Mouse (Mus musculus): ENCODE measurements around the gene Zfyve27. TPM values are rescaled to one million over a fixed set of nuclear protein-coding genes. Genes with fewer than 3 reads are reported as not detected.

The Zfyve27 gene
- polyA plus RNA-seq, 1 experiment, result 28.1 TPM

GRCm38 (mm10) chr19:42216699-42217373 lies 53.1 kb downstream of the Zfyve27 start:
- DNase-seq (ENCODE audit: low read depth, low spot score), result no peak
- 65% methylated on average over 7 of the region's 7 CpGs for whole genome bisulfite sequencing

GRCm38 (mm10) chr19:42217374-42217763 lies 53.6 kb downstream of the Zfyve27 start:
- DNase-seq (ENCODE audit: low read depth, low spot score), result no peak
- 13% methylated on average over 2 of the region's 2 CpGs for WGBS

GRCm38 (mm10) chr19:42226451-42226850 lies 62.7 kb downstream of the Zfyve27 start:
- DNase-seq (ENCODE audit: low read depth, low spot score), result no peak
- WGBS, result 79% methylated on average over 10 of the region's 10 CpGs

- 83% methylated on average over 17 of the region's 17 CpGs for WGBS
These were observed 65.9 kb downstream of the Zfyve27 start for GRCm38 (mm10) chr19:42229499-42230287.

GRCm38 (mm10) chr19:42230288-42230568 lies 66.5 kb downstream of the Zfyve27 start:
- WGBS, result 30% methylated on average over 5 of the region's 5 CpGs

More at GRCm38 (mm10) chr19:42229499-42230287, 65.9 kb downstream of the Zfyve27 start:
- no peak for DNase-seq (ENCODE audit: low read depth, low spot score)

GRCm38 (mm10) chr19:42230986-42231385 lies 67.2 kb downstream of the Zfyve27 start:
- 35% methylated on average over 13 of the region's 13 CpGs for WGBS
- peak; percentile 80 for DNase-seq (ENCODE audit: low read depth, low spot score)

More at GRCm38 (mm10) chr19:42230288-42230568, 66.5 kb downstream of the Zfyve27 start:
- DNase-seq (ENCODE audit: low read depth, low spot score), result no peak

- DNase-seq (ENCODE audit: low read depth, low spot score), result no peak
- WGBS, result 27% methylated on average over 4 of the region's 4 CpGs
These were observed 74.0 kb downstream of the Zfyve27 start for GRCm38 (mm10) chr19:42237602-42238340.

- WGBS, result 69% methylated on average over 7 of the region's 7 CpGs
- DNase-seq (ENCODE audit: low read depth, low spot score), result no peak
These were observed 74.6 kb downstream of the Zfyve27 start for GRCm38 (mm10) chr19:42238341-42238715.

- WGBS, result 69% methylated on average over 8 of the region's 8 CpGs
- DNase-seq (ENCODE audit: low read depth, low spot score), result no peak
These were observed 77.1 kb downstream of the Zfyve27 start for GRCm38 (mm10) chr19:42240881-42241280.

GRCm38 (mm10) chr19:42243401-42243800 lies 79.7 kb downstream of the Zfyve27 start:
- no peak for DNase-seq (ENCODE audit: low read depth, low spot score)
- WGBS, result 7% methylated on average over 3 of the region's 3 CpGs

Other genes starting within 250 kb of the Zfyve27 start
- 10.4 and 11.5 TPM in 2 replicates for gene Exosc1, start 230.5 kb upstream of the Zfyve27 start, polyA plus RNA-seq (2012; rRNA removed)
- gene Zdhhc16, start 230.5 kb upstream of the Zfyve27 start, polyA plus RNA-seq (2012; rRNA removed), result 45.3 and 63.1 TPM in 2 replicates
- gene Mms19, start 182.8 kb upstream of the Zfyve27 start, polyA plus RNA-seq (2012; rRNA removed), result 32.7 and 50.2 TPM in 2 replicates
- 11.1 and 11.3 TPM in 2 replicates for gene Ubtd1, start 182.2 kb upstream of the Zfyve27 start, polyA plus RNA-seq (2012; rRNA removed)
- gene Ankrd2, start 128.0 kb upstream of the Zfyve27 start, polyA plus RNA-seq (2012; rRNA removed), result not detected in 2 replicates
- gene Hoga1, start 118.3 kb upstream of the Zfyve27 start, polyA plus RNA-seq (2012; rRNA removed), result 0.57 and 1.4 TPM in 2 replicates
- 0.09 and 0.23 TPM in 2 replicates for gene 4933411K16Rik, start 111.7 kb upstream of the Zfyve27 start, polyA plus RNA-seq (2012; rRNA removed)
- 2.4 and 2.5 TPM in 2 replicates for gene Morn4, start 77.6 kb upstream of the Zfyve27 start, polyA plus RNA-seq (2012; rRNA removed)
- gene Pi4k2a, start 73.5 kb upstream of the Zfyve27 start, polyA plus RNA-seq (2012; rRNA removed), result 32.0 and 34.2 TPM in 2 replicates
- gene Avpi1, start 34.9 kb upstream of the Zfyve27 start, polyA plus RNA-seq (2012; rRNA removed), result 6.1 and 7.8 TPM in 2 replicates
- gene Marveld1, start 16.6 kb upstream of the Zfyve27 start, polyA plus RNA-seq (2012; rRNA removed), result 41.8 and 46.9 TPM in 2 replicates
- gene Sfrp5, start 38.3 kb downstream of the Zfyve27 start, polyA plus RNA-seq (2012; rRNA removed), result 3.3 and 4.2 TPM in 2 replicates
- gene Golga7b, start 83.6 kb downstream of the Zfyve27 start, polyA plus RNA-seq (2012; rRNA removed), result 0.76 and 1.0 TPM in 2 replicates

All from large intestine, adult 2 months (tissue).